Mouse (Mus musculus) spleen, adult 2 months (tissue): ENCODE measurements around the gene Pnpt1. TPM values are rescaled to one million over a fixed set of nuclear protein-coding genes. Genes with fewer than 3 reads are reported as not detected.

Experiments used
- DNase-seq, 2 experiments: peaks; one replicate each; pipeline versions ENCODE4 v3.0.0 to v3.0.0-alpha.2; 2012 to 2021; ENCODE audit warnings: low spot score in 2 of 2, low read depth in 1 of 2
- H3K27ac ChIP-seq: fragments of 200-500 bp; 2 replicates; pipeline ENCODE4 v1.5.1; 2012; ENCODE audit warnings: low read length, inconsistent platforms; ENCODE audit not compliant: insufficient read depth
- H3K27me3 ChIP-seq: fragments of 200-500 bp; 2 replicates; pipeline ENCODE4 v1.6.1; 2012; ENCODE audit warnings: mild to moderate bottlenecking, moderate library complexity, low read length, inconsistent platforms; ENCODE audit not compliant: control insufficient read depth, insufficient read depth
- H3K36me3 ChIP-seq: fragments of 200-500 bp; 2 replicates; pipeline ENCODE4 v1.6.1; 2012; ENCODE audit warnings: mild to moderate bottlenecking, low read length, inconsistent platforms; ENCODE audit not compliant: control insufficient read depth, insufficient read depth
- H3K4me1 ChIP-seq: fragments of 200-500 bp; 2 replicates; pipeline ENCODE4 v1.6.1; 2011; ENCODE audit warnings: inconsistent platforms; ENCODE audit not compliant: control insufficient read depth, insufficient read depth, insufficient read length
- H3K4me3 ChIP-seq: fragments of 200-500 bp; 2 replicates; pipeline ENCODE4 v1.5.1; 2011; ENCODE audit warnings: mild to moderate bottlenecking, inconsistent platforms; ENCODE audit not compliant: insufficient read depth, insufficient read length; ENCODE audit errors: extremely low read depth
- CTCF ChIP-seq: fragments of 200-500 bp; IDR thresholded peaks from 2 replicates; pipeline ENCODE4 v1.5.1; 2011; ENCODE audit warnings: mild to moderate bottlenecking, inconsistent platforms; ENCODE audit not compliant: insufficient read depth, insufficient read length, insufficient replicate concordance; ENCODE audit errors: extremely low read depth
- POLR2A ChIP-seq: fragments of 200-500 bp; IDR thresholded peaks from 2 replicates; pipeline ENCODE4 v1.6.1; 2011; ENCODE audit warnings: low read depth, low read length, inconsistent platforms
- WGBS: fragments of 180-500 bp; shearing (Covaris S2); methylation state at CpG from one replicate; pipeline ENCODE4 v1.1.7; 2018; 5-methylcytosine and 5-hydroxymethylcytosine counted together
- polyA plus RNA-seq: library from polyadenylated mRNA; depleted of rRNA; stranded (reverse); fragments of >200 nt; gene quantifications from 2 replicates; pipeline ENCODE4 v1.2.3, GENCODE M21; 2012; rRNA removed

Pnpt1 gene
- polyA plus RNA-seq, 1 experiment: 5.6 TPM

- peaks cover 20% of the 10 kb centered on the region for H3K36me3 ChIP-seq
Observed at GRCm38 (mm10) chr11:29181751-29182150, 51.2 kb downstream of the Pnpt1 start.

GRCm38 (mm10) chr11:29188981-29189380 lies 58.4 kb downstream of the Pnpt1 start:
- Histone ChIP-seq H3K27me3 (no peaks in the 10 kb centered on the region), H3K4me1 (no peaks in the 10 kb centered on the region), H3K4me3 (no peak overlapping the region), H3K36me3 (peaks cover 18% of the 10 kb centered on the region), H3K27ac (no peak overlapping the region)
- 77% methylated on average over 2 of the region's 2 CpGs for WGBS
- no peak for DNase-seq
- TF ChIP-seq CTCF (no peak), POLR2A (no peak)

More at GRCm38 (mm10) chr11:29181751-29182150, 51.2 kb downstream of the Pnpt1 start:
- DNase-seq: no peak
- 97% methylated on average over 5 of the region's 5 CpGs for WGBS
- Histone ChIP-seq H3K4me3 (no peak overlapping the region), H3K4me1 (no peaks in the 10 kb centered on the region), H3K27me3 (no peaks in the 10 kb centered on the region), H3K27ac (no peak overlapping the region)
- TF ChIP-seq POLR2A (no peak), CTCF (no peak)

- no peak for DNase-seq
- 81% methylated on average over 5 of the region's 5 CpGs for WGBS
- peaks cover 23% of the 10 kb centered on the region for H3K36me3 ChIP-seq
- no peak overlapping the region for H3K27ac ChIP-seq
- TF ChIP-seq POLR2A: no peak
- TF ChIP-seq CTCF: no peak
- H3K27me3 ChIP-seq: no peaks in the 10 kb centered on the region
- H3K4me1 ChIP-seq: no peaks in the 10 kb centered on the region
- no peak overlapping the region for H3K4me3 ChIP-seq
Observed at GRCm38 (mm10) chr11:29203653-29204052, 73.1 kb downstream of the Pnpt1 start.

- TF ChIP-seq CTCF: no peak
- TF ChIP-seq POLR2A: no peak
- H3K4me1 ChIP-seq: no peaks in the 10 kb centered on the region
- H3K27me3 ChIP-seq: no peaks in the 10 kb centered on the region
- 92% methylated on average over 2 of the region's 2 CpGs for WGBS
- H3K27ac ChIP-seq: no peak overlapping the region
- peaks cover 22% of the 10 kb centered on the region for H3K36me3 ChIP-seq
- H3K4me3 ChIP-seq: no peak overlapping the region
- no peak for DNase-seq
Observed at GRCm38 (mm10) chr11:29209774-29210173, 79.2 kb downstream of the Pnpt1 start.

Other genes with a start within 250 kb of the Pnpt1 start
- 7.8 and 8.1 TPM in 2 replicates for gene Ppp4r3b, start 42.1 kb downstream of the Pnpt1 start, polyA plus RNA-seq
- gene Cfap36, start 116.7 kb downstream of the Pnpt1 start, polyA plus RNA-seq: 2.0 and 2.1 TPM in 2 replicates
- 0.82 and 2.0 TPM in 2 replicates for gene Ccdc88a, start 242.9 kb downstream of the Pnpt1 start, polyA plus RNA-seq